Comparison of ENCODE assay signal across 18 mouse cellular contexts in genomic region chr14:57883341-57883740, GRCm38 (mm10). TPM values are rescaled to one million over a fixed set of nuclear protein-coding genes. Genes with fewer than 3 reads are reported as not detected.
A peak's percentile ranks its signal among the peaks of the same experiment; 100 is the strongest.
DNase-seq lines count a peak whose midpoint lies in the region; ATAC-seq and TF ChIP-seq lines count a peak whose summit lies in the region.
"Had no signal": no experiment of that assay in that cellular context is flagged by ENCODE, and none has a peak within 500 bp of the region (broad histone marks: within the 10 kb centered on the region; RNA-seq: fewer than 3 reads in every experiment).

No protein-coding gene starts in this region.

- no peak for TF ChIP-seq CTCF in lung, adult 2 months (IDR thresholded peaks at IDR 0.05; ENCODE audit: insufficient read depth, low read length)

- 0 out of 2 replicates have a peak, but pooled peaks have one; percentile 52 for ATAC-seq in limb, embryonic 15.5 days (ENCODE audit: insufficient number of reproducible peaks, low FRiP score, low TSS enrichment, low read depth)
- peak; percentile 36; the same call in 1 of the 2 replicates for ATAC-seq in stomach, embryonic 14.5 days (ENCODE audit: insufficient number of reproducible peaks, insufficient read depth, low FRiP score, low read depth)
- ATAC-seq: midbrain, embryonic 13.5 days; Patski had no signal

- no peak overlapping the region for H3K4me2 ChIP-seq in limb, embryonic 15.5 days
- H3K4me2 ChIP-seq in stomach, embryonic 14.5 days (replicated peaks; ENCODE audit: low read depth, low read length), result no peak overlapping the region
- H3K4me2 ChIP-seq: embryonic facial prominence, embryonic 12.5 days; hindbrain, embryonic 14.5 days; midbrain, embryonic 13.5 days had no signal

- peaks cover 27% of the 10 kb centered on the region for H3K4me1 ChIP-seq in lung, adult 2 months (ENCODE audit: control insufficient read depth, insufficient read depth, low read length)
- H3K4me1 ChIP-seq in limb, embryonic 15.5 days, result peaks cover 14% of the 10 kb centered on the region
- peaks cover 12% of the 10 kb centered on the region for H3K4me1 ChIP-seq in stomach, embryonic 14.5 days (ENCODE audit: control insufficient read depth, insufficient read depth, low read length)

- peak; percentile 58 for DNase-seq in adrenal gland, adult 2 months
- no peak for DNase-seq in adrenal gland, postnatal 10 days
- DNase-seq in lung, adult 18-20 months, result peak; percentile 37 to 50
- no peak for DNase-seq in lung, adult 2 months
- no peak for DNase-seq in gastrocnemius, postnatal 14 days
- no peak for DNase-seq in gastrocnemius, postnatal 25 days
- DNase-seq: cerebellum, adult 18-20 months; kidney, adult 8-10 months; liver; right cerebral cortex, adult 18-20 months had no signal

- no peak overlapping the region for H3K4me3 ChIP-seq in lung, adult 2 months (replicated peaks; ENCODE audit: extremely low read depth, low read depth, low read length)
- no peak overlapping the region for H3K4me3 ChIP-seq in limb, embryonic 15.5 days
- no peak overlapping the region for H3K4me3 ChIP-seq in stomach, embryonic 14.5 days (ENCODE audit: low read depth, low read length)
- H3K4me3 ChIP-seq: embryonic facial prominence, embryonic 12.5 days; midbrain, embryonic 13.5 days; myocyte had no signal

- WGBS in lung, adult 2 months, result 56% methylated on average over 3 of the region's 3 CpGs
- WGBS in limb, embryonic 15.5 days, result 73% methylated on average over 3 of the region's 3 CpGs
- WGBS in stomach, embryonic 14.5 days, result 75% methylated on average over 3 of the region's 3 CpGs

- H3K9ac ChIP-seq in limb, embryonic 15.5 days, result no peak overlapping the region
- H3K9ac ChIP-seq in stomach, embryonic 14.5 days (replicated peaks; ENCODE audit: low read depth, low read length), result no peak overlapping the region
- H3K9ac ChIP-seq: embryonic facial prominence, embryonic 12.5 days; hindbrain, embryonic 14.5 days; midbrain, embryonic 13.5 days had no signal

- no peak for TF ChIP-seq POLR2A in lung, adult 2 months (IDR thresholded peaks at IDR 0.05; ENCODE audit: borderline replicate concordance, extremely low read depth, low read depth, low read length)

- intact Hi-C loops in gastrocnemius, postnatal 14 days (cut with DNase I; ENCODE audit: low total_unique reads), result no loop called here

- no peaks in the 10 kb centered on the region for H3K36me3 ChIP-seq in limb, embryonic 15.5 days
- H3K36me3 ChIP-seq in stomach, embryonic 14.5 days (ENCODE audit: control insufficient read depth, insufficient read depth, low read length), result no peaks in the 10 kb centered on the region
- H3K36me3 ChIP-seq: embryonic facial prominence, embryonic 12.5 days had no signal

- no peaks in the 10 kb centered on the region for H3K9me3 ChIP-seq in limb, embryonic 15.5 days
- H3K9me3 ChIP-seq in stomach, embryonic 14.5 days (ENCODE audit: control insufficient read depth, low read depth, low read length), result no peaks in the 10 kb centered on the region
- H3K9me3 ChIP-seq: embryonic facial prominence, embryonic 12.5 days; midbrain, embryonic 13.5 days had no signal

- H3K27me3 ChIP-seq in limb, embryonic 15.5 days, result no peaks in the 10 kb centered on the region
- no peaks in the 10 kb centered on the region for H3K27me3 ChIP-seq in stomach, embryonic 14.5 days (ENCODE audit: control insufficient read depth, insufficient read depth, low read length)
- H3K27me3 ChIP-seq: embryonic facial prominence, embryonic 12.5 days; midbrain, embryonic 13.5 days; Patski had no signal

- peak overlapping the region; percentile 43 for H3K27ac ChIP-seq in limb, embryonic 15.5 days
- H3K27ac ChIP-seq in stomach, embryonic 14.5 days (ENCODE audit: low read length), result no peak overlapping the region
- H3K27ac ChIP-seq: embryonic facial prominence, embryonic 12.5 days; hindbrain, embryonic 14.5 days; macrophage; midbrain, embryonic 13.5 days had no signal

RNA-seq across cellular contexts. Expression of gene Zdhhc20, which starts 6.7 kb away (rescaled TPM):
- total RNA-seq in adrenal gland, adult 2 months (2021), result 10 to 100 TPM; 36.5 to 40.5 TPM
- 3.8 and 5.1 TPM in 2 replicates for polyA plus RNA-seq in adrenal gland, adult 2 months (2012; rRNA removed)
- 10 to 100 TPM; 33.3 to 40.0 TPM for total RNA-seq in adrenal gland, postnatal 10 days (2021)
- polyA plus RNA-seq in lung, adult 2 months (2012; rRNA removed), result 6.2 and 9.4 TPM in 2 replicates
- 72.5 and 74.9 TPM in 2 replicates for polyA plus RNA-seq in limb, embryonic 15.5 days (2015; fragmentation: Nextera tagmentation; extraction: Ambion mirVana)
- 75.8 and 82.2 TPM in 2 replicates for polyA plus RNA-seq in stomach, embryonic 14.5 days (2014; fragmentation: Nextera tagmentation; extraction: Ambion mirVana)
- 10 to 100 TPM in 1 of 2 experiments, 1 to 10 TPM in 1; 9.0 to 13.6 TPM for total RNA-seq in gastrocnemius, postnatal 14 days (2021)
- 1 to 10 TPM; 2.9 to 5.1 TPM for total RNA-seq in gastrocnemius, postnatal 25 days (2021)

RNA-seq across cellular contexts. Expression of gene Mrpl57, which starts 57.3 kb away (rescaled TPM):
- total RNA-seq in adrenal gland, adult 2 months (2021), result 100 to 1,000 TPM; 118 to 127 TPM
- 58.8 and 68.4 TPM in 2 replicates for polyA plus RNA-seq in adrenal gland, adult 2 months (2012; rRNA removed)
- 100 to 1,000 TPM; 109 to 115 TPM for total RNA-seq in adrenal gland, postnatal 10 days (2021)
- polyA plus RNA-seq in lung, adult 2 months (2012; rRNA removed), result 29.7 and 35.8 TPM in 2 replicates
- 153 and 154 TPM in 2 replicates for polyA plus RNA-seq in limb, embryonic 15.5 days (2015; fragmentation: Nextera tagmentation; extraction: Ambion mirVana)
- polyA plus RNA-seq in stomach, embryonic 14.5 days (2014; fragmentation: Nextera tagmentation; extraction: Ambion mirVana), result 153 and 167 TPM in 2 replicates
- 10 to 100 TPM; 63.7 to 64.3 TPM for total RNA-seq in gastrocnemius, postnatal 14 days (2021)
- total RNA-seq in gastrocnemius, postnatal 25 days (2021), result 10 to 100 TPM; 62.0 to 66.1 TPM

RNA-seq across cellular contexts. Expression of gene Ska3, which starts 57.4 kb away (rescaled TPM):
- total RNA-seq in adrenal gland, adult 2 months (2021), result under 1 TPM; 0.28 to 0.72 TPM
- 0.06 and 0.39 TPM in 2 replicates for polyA plus RNA-seq in adrenal gland, adult 2 months (2012; rRNA removed)
- 1 to 10 TPM; 3.6 to 5.6 TPM for total RNA-seq in adrenal gland, postnatal 10 days (2021)
- polyA plus RNA-seq in lung, adult 2 months (2012; rRNA removed), result 0.06 and 0.27 TPM in 2 replicates
- polyA plus RNA-seq in limb, embryonic 15.5 days (2015; fragmentation: Nextera tagmentation; extraction: Ambion mirVana), result 26.9 and 27.5 TPM in 2 replicates
- polyA plus RNA-seq in stomach, embryonic 14.5 days (2014; fragmentation: Nextera tagmentation; extraction: Ambion mirVana), result 31.0 and 37.7 TPM in 2 replicates
- total RNA-seq in gastrocnemius, postnatal 14 days (2021), result 1 to 10 TPM in 1 of 2 experiments, under 1 TPM in 1; 0.78 to 1.2 TPM
- under 1 TPM in 1 of 2 experiments, not detected in 1; 0.16 TPM for total RNA-seq in gastrocnemius, postnatal 25 days (2021)

Comparison
In these comparisons a context has a peak if more than half of its experiments do, and no peak if none do; other contexts are left out.
1. DNase-seq: peak in adrenal gland, adult 2 months (single experiment) and lung, adult 18-20 months (2 of 2); none in adrenal gland, postnatal 10 days (single experiment), lung, adult 2 months (single experiment), gastrocnemius, postnatal 14 days (single experiment) and gastrocnemius, postnatal 25 days (single experiment).